Mouse (Mus musculus) heart, adult 8-10 months (tissue): ENCODE measurements around the gene 4833420G17Rik. TPM values are rescaled to one million over a fixed set of nuclear protein-coding genes. Genes with fewer than 3 reads are reported as not detected.
"Not testable (repeated sequence)": the region's sequence is repeated elsewhere in the genome, so short reads cannot be mapped to it uniquely, and the experiment has no call there.

Experiments used
- DNase-seq: peaks from one replicate; pipeline ENCODE4 v3.0.0; 2022; ENCODE audit warnings: low spot score
- total RNA-seq, 4 experiments: library from RNA; stranded (reverse); gene quantifications; 2 replicates each; pipeline ENCODE4 v1.2.4; 2022

The 4833420G17Rik gene
- total RNA-seq, result 1 to 10 TPM; 5.2 to 7.9 (median 7.4) TPM

- peak; percentile 90 for DNase-seq
Measured at GRCm38 (mm10) chr13:119462596-119463560, at the start of gene 4833420G17Rik. Gene 4833420G17Rik (plus strand): TSS chr13:119462768.

- no peak for DNase-seq
Measured at GRCm38 (mm10) chr13:119413026-119413425, 49.5 kb upstream of the 4833420G17Rik start.

- no peak for DNase-seq
Measured at GRCm38 (mm10) chr13:119418479-119418878, 44.1 kb upstream of the 4833420G17Rik start.

- no peak for DNase-seq
Measured at GRCm38 (mm10) chr13:119430164-119430563, 32.4 kb upstream of the 4833420G17Rik start.

- no peak for DNase-seq
Measured at GRCm38 (mm10) chr13:119432041-119432440, 30.5 kb upstream of the 4833420G17Rik start.

GRCm38 (mm10) chr13:119434359-119434758, 28.2 kb upstream of the 4833420G17Rik start:
- no peak for DNase-seq

GRCm38 (mm10) chr13:119442244-119442643, 20.3 kb upstream of the 4833420G17Rik start:
- DNase-seq, result no peak

GRCm38 (mm10) chr13:119453563-119453962, 9.0 kb upstream of the 4833420G17Rik start:
- DNase-seq, result no peak

- no peak for DNase-seq
Measured at GRCm38 (mm10) chr13:119455082-119455481, 7.5 kb upstream of the 4833420G17Rik start.

- no peak for DNase-seq
Measured at GRCm38 (mm10) chr13:119456342-119456741, 6.2 kb upstream of the 4833420G17Rik start.

- no peak for DNase-seq
Measured at GRCm38 (mm10) chr13:119461900-119462595, 520 bp upstream of the 4833420G17Rik start.

GRCm38 (mm10) chr13:119476631-119477030, 14.1 kb downstream of the 4833420G17Rik start:
- DNase-seq, result no peak

- no peak for DNase-seq
Measured at GRCm38 (mm10) chr13:119477789-119478188, 15.2 kb downstream of the 4833420G17Rik start.

- no peak for DNase-seq
Measured at GRCm38 (mm10) chr13:119487354-119487753, 24.8 kb downstream of the 4833420G17Rik start.

GRCm38 (mm10) chr13:119487880-119488580, 25.5 kb downstream of the 4833420G17Rik start, which contains the start of the genes Tmem267 and 3110070M22Rik:
Gene Tmem267 (plus strand): TSS chr13:119488039.
Gene 3110070M22Rik (minus strand): TSS chr13:119488383.
- peak; percentile 70 for DNase-seq

GRCm38 (mm10) chr13:119492083-119492482, 29.5 kb downstream of the 4833420G17Rik start:
- DNase-seq, result not testable (repeated sequence)

- not testable (repeated sequence) for DNase-seq
Measured at GRCm38 (mm10) chr13:119494938-119495337, 32.4 kb downstream of the 4833420G17Rik start.
